7 mouse cellular contexts compared by ENCODE assay signal in genomic region chr7:67950346-67950814, GRCm38 (mm10). TPM values are rescaled to one million over a fixed set of nuclear protein-coding genes. Genes with fewer than 3 reads are reported as not detected.
DNase-seq lines count a peak whose midpoint lies in the region; ATAC-seq and TF ChIP-seq lines count a peak whose summit lies in the region.

No protein-coding gene starts in this region.

- peak overlapping the region; percentile 80 for H3K4me2 ChIP-seq in neural tube, embryonic 11.5 days (ENCODE audit: low read depth)
- peak overlapping the region; percentile 85 for H3K4me2 ChIP-seq in embryonic facial prominence, embryonic 14.5 days (ENCODE audit: low read depth, low read length)
- H3K4me2 ChIP-seq in intestine, postnatal 0 days (replicated peaks; ENCODE audit: low read depth), result peak overlapping the region; percentile 98

- TF ChIP-seq POLR2A in small intestine, adult 2 months (IDR thresholded peaks at IDR 0.05; ENCODE audit: low read depth, low read length), result no peak

- H3K27me3 ChIP-seq in neural tube, embryonic 11.5 days (ENCODE audit: control insufficient read depth, insufficient read depth, low read length), result no peaks in the 10 kb centered on the region
- no peaks in the 10 kb centered on the region; the same call in 1 of the 2 replicates for H3K27me3 ChIP-seq in embryonic facial prominence, embryonic 14.5 days (replicated peaks; ENCODE audit: control insufficient read depth, insufficient read depth, low read length)
- H3K27me3 ChIP-seq in intestine, postnatal 0 days (replicated peaks; ENCODE audit: control insufficient read depth, insufficient read depth, low read length), result peaks cover 4% of the 10 kb centered on the region; the same call in 1 of the 2 replicates
- peaks cover 12% of the 10 kb centered on the region for H3K27me3 ChIP-seq in small intestine, adult 2 months (ENCODE audit: control insufficient read depth, insufficient read depth, low read length)

- H3K9ac ChIP-seq in neural tube, embryonic 11.5 days (ENCODE audit: low read length), result peak overlapping the region; percentile 98
- H3K9ac ChIP-seq in embryonic facial prominence, embryonic 14.5 days (ENCODE audit: low read depth, low read length), result peak overlapping the region; percentile 98
- peak overlapping the region; percentile 93 for H3K9ac ChIP-seq in intestine, postnatal 0 days (ENCODE audit: low read depth, low read length)

- no peaks in the 10 kb centered on the region for H3K36me3 ChIP-seq in neural tube, embryonic 11.5 days (ENCODE audit: control insufficient read depth, insufficient read depth, low read length)
- no peaks in the 10 kb centered on the region for H3K36me3 ChIP-seq in embryonic facial prominence, embryonic 14.5 days (ENCODE audit: control insufficient read depth, insufficient read depth, low read length)
- no peaks in the 10 kb centered on the region for H3K36me3 ChIP-seq in intestine, postnatal 0 days (ENCODE audit: control insufficient read depth, insufficient read depth)
- H3K36me3 ChIP-seq in small intestine, adult 2 months (ENCODE audit: control insufficient read depth, insufficient read depth, low read length), result no peaks in the 10 kb centered on the region

- ATAC-seq in neural tube, embryonic 11.5 days (ENCODE audit: insufficient read depth, low FRiP score, low TSS enrichment), result no peak; the same call in 1 of the 2 replicates
- peak; percentile 1; the same call in 1 of the 2 replicates for ATAC-seq in embryonic facial prominence, embryonic 14.5 days (ENCODE audit: low read depth)
- ATAC-seq in intestine, postnatal 0 days, result no peak

- no peaks in the 10 kb centered on the region for H3K9me3 ChIP-seq in neural tube, embryonic 11.5 days (ENCODE audit: control insufficient read depth, low read length)
- no peaks in the 10 kb centered on the region for H3K9me3 ChIP-seq in embryonic facial prominence, embryonic 14.5 days (ENCODE audit: control insufficient read depth, low read length)
- H3K9me3 ChIP-seq in intestine, postnatal 0 days (ENCODE audit: control insufficient read depth), result no peaks in the 10 kb centered on the region

- TF ChIP-seq CTCF in intestine, postnatal 0 days (IDR thresholded peaks at IDR 0.05; ENCODE audit: low read depth), result no peak
- no peak for TF ChIP-seq CTCF in small intestine, adult 2 months (IDR thresholded peaks at IDR 0.05; ENCODE audit: extremely low read depth, insufficient read length, insufficient replicate concordance, low read depth, low read length)

- peak overlapping the region; percentile 100 for H3K27ac ChIP-seq in neural tube, embryonic 11.5 days (ENCODE audit: low read depth, low read length)
- peak overlapping the region; percentile 100 for H3K27ac ChIP-seq in embryonic facial prominence, embryonic 14.5 days (replicated peaks; ENCODE audit: low read depth, low read length)
- H3K27ac ChIP-seq in intestine, postnatal 0 days (ENCODE audit: low read depth, low read length), result peak overlapping the region; percentile 97
- no peak overlapping the region for H3K27ac ChIP-seq in small intestine, adult 2 months (ENCODE audit: insufficient read depth, low read depth, low read length)

- WGBS in neural tube, embryonic 11.5 days, result under 1% methylated on average over 24 of the region's 24 CpGs
- 0% methylated on average over 18 of the region's 24 CpGs for WGBS in embryonic facial prominence, embryonic 14.5 days
- 0% methylated on average over 24 of the region's 24 CpGs for WGBS in intestine, postnatal 0 days
- under 1% methylated on average over 24 of the region's 24 CpGs for WGBS in small intestine, adult 2 months

- no peak for DNase-seq in neural tube, embryonic 11.5 days (ENCODE audit: low spot score)
- no peak for DNase-seq in neural tube, embryonic 10.5 days (ENCODE audit: extremely low spot score, low spot score)
- no peak for DNase-seq in embryonic facial prominence, embryonic 14.5 days (ENCODE audit: low spot score)
- DNase-seq in ovary, postnatal 10 days (ENCODE audit: low spot score), result no peak
- DNase-seq in embryo, embryonic 10 days (ENCODE audit: low spot score), result no peak

- peaks cover 7% of the 10 kb centered on the region for H3K4me1 ChIP-seq in neural tube, embryonic 11.5 days (ENCODE audit: control insufficient read depth, insufficient read depth, low read length)
- peaks cover 7% of the 10 kb centered on the region; the same call in 1 of the 2 replicates for H3K4me1 ChIP-seq in embryonic facial prominence, embryonic 14.5 days (ENCODE audit: control insufficient read depth, insufficient read depth, low read length)
- H3K4me1 ChIP-seq in intestine, postnatal 0 days (replicated peaks; ENCODE audit: control insufficient read depth, insufficient read depth, low read length), result no peaks in the 10 kb centered on the region
- H3K4me1 ChIP-seq in small intestine, adult 2 months (ENCODE audit: control insufficient read depth, insufficient read depth, insufficient read length, low read length), result peaks cover 11% of the 10 kb centered on the region; the same call in 1 of the 2 replicates

- H3K4me3 ChIP-seq in neural tube, embryonic 11.5 days (ENCODE audit: low read depth, low read length), result peak overlapping the region; percentile 88
- H3K4me3 ChIP-seq in embryonic facial prominence, embryonic 14.5 days (ENCODE audit: low read depth, low read length), result peak overlapping the region; percentile 76
- H3K4me3 ChIP-seq in intestine, postnatal 0 days (ENCODE audit: low read depth, low read length), result peak overlapping the region; percentile 92
- peak overlapping the region; percentile 77 for H3K4me3 ChIP-seq in small intestine, adult 2 months (ENCODE audit: low read depth, low read length)

RNA-seq across cellular contexts. Expression of gene Igf1r, which starts 2.2 kb away (rescaled TPM):
- 17.2 and 18.4 TPM in 2 replicates for polyA plus RNA-seq in neural tube, embryonic 11.5 days (2014; fragmentation: Nextera tagmentation; extraction: Ambion mirVana)
- 16.8 and 20.2 TPM in 2 replicates for polyA plus RNA-seq in embryonic facial prominence, embryonic 14.5 days (2014; fragmentation: Nextera tagmentation; extraction: Ambion mirVana)
- 5.3 and 6.4 TPM in 2 replicates for polyA plus RNA-seq in intestine, postnatal 0 days (2015; fragmentation: Nextera tagmentation; extraction: Ambion mirVana)
- 2.1 and 2.6 TPM in 2 replicates for polyA plus RNA-seq in small intestine, adult 2 months (2012; rRNA removed)
